Mouse (Mus musculus) lung, postnatal 0 days (tissue): ENCODE measurements around the gene Rexo2. TPM values are rescaled to one million over a fixed set of nuclear protein-coding genes. Genes with fewer than 3 reads are reported as not detected.

ENCODE experiments used
- ATAC-seq: fragments of 200-750 bp; cut with Nextera tagmentation; 2 replicates; pipeline ENCODE4 v1.8.0; 2017; ENCODE audit warnings: moderate library complexity
- DNase-seq: peaks from one replicate; pipeline ENCODE4 v3.0.0-alpha.2; 2016; ENCODE audit warnings: low spot score
- H3K27ac ChIP-seq: fragments of 300-500 bp; sonication (generic); 2 replicates; pipeline ENCODE4 v1.5.1; 2014; ENCODE audit warnings: antibody characterized with exemption, mild to moderate bottlenecking, low read length, mixed read lengths
- H3K27me3 ChIP-seq: fragments of 300-500 bp; sonication (generic); replicated peaks from 2 replicates; pipeline ENCODE4 v1.6.1; 2014; ENCODE audit warnings: low read length, mixed read lengths; ENCODE audit not compliant: insufficient read depth
- H3K36me3 ChIP-seq: fragments of 300-500 bp; sonication (generic); 2 replicates; pipeline ENCODE4 v1.6.1; 2014; ENCODE audit warnings: low read length, mixed read lengths; ENCODE audit not compliant: insufficient read depth
- H3K4me1 ChIP-seq: fragments of 300-500 bp; sonication (generic); 2 replicates; pipeline ENCODE4 v1.6.1; 2014; ENCODE audit warnings: antibody characterized with exemption, low read depth, low read length, mixed read lengths; ENCODE audit not compliant: insufficient read depth
- H3K4me2 ChIP-seq: fragments of 300-500 bp; sonication (generic); replicated peaks from 2 replicates; pipeline ENCODE4 v1.6.1; 2014; ENCODE audit warnings: low read depth, mild to moderate bottlenecking, low read length, moderate library complexity, mixed read lengths
- H3K4me3 ChIP-seq: fragments of 300-500 bp; sonication (generic); 2 replicates; pipeline ENCODE4 v1.5.1; 2014; ENCODE audit warnings: low read depth, low read length
- H3K9ac ChIP-seq: fragments of 300-500 bp; sonication (generic); replicated peaks from 2 replicates; pipeline ENCODE4 v1.6.1; 2014; ENCODE audit warnings: low read depth, mild to moderate bottlenecking
- H3K9me3 ChIP-seq: fragments of 300-500 bp; sonication (generic); 2 replicates; pipeline ENCODE4 v1.6.1; 2016; ENCODE audit warnings: low read length, mixed read lengths
- CTCF ChIP-seq: IDR thresholded peaks from 2 replicates; pipeline ENCODE4 v1.5.1; 2016; ENCODE audit warnings: antibody characterized with exemption, mild to moderate bottlenecking
- EP300 ChIP-seq: IDR thresholded peaks from 2 replicates; pipeline ENCODE4 v1.6.1; 2016; ENCODE audit warnings: antibody characterized with exemption, mild to moderate bottlenecking, control low read depth
- WGBS: fragments of 180-500 bp; shearing (Covaris S2); extraction: QIAGEN DNeasy Blood & Tissue Kit; methylation state at CpG from one replicate; pipeline ENCODE4 v1.1.7; 2014; 5-methylcytosine and 5-hydroxymethylcytosine counted together
- microRNA-seq: library from miRNA; unstranded; fragments of <30 nt; microRNA quantifications from one replicate; pipeline ENCODE4, GENCODE M21; 2016
- polyA plus RNA-seq: library from polyadenylated mRNA; unstranded; fragments of >200 nt; fragmentation: Nextera tagmentation; extraction: Ambion mirVana; gene quantifications from 2 replicates; pipeline ENCODE4 v1.2.1, GENCODE M21; 2015

Rexo2 gene
- polyA plus RNA-seq, 1 experiment from 2014 or later = 119 TPM

- Histone ChIP-seq H3K4me1 (no peaks in the 10 kb centered on the region), H3K4me2 (no peak overlapping the region), H3K9ac (no peak overlapping the region), H3K9me3 (no peaks in the 10 kb centered on the region), H3K4me3 (no peak overlapping the region), H3K27me3 (no peaks in the 10 kb centered on the region), H3K27ac (no peak overlapping the region), H3K36me3 (no peaks in the 10 kb centered on the region)
- no peak for DNase-seq
- no peak for ATAC-seq
- 56% methylated on average over 7 of the region's 7 CpGs for WGBS
- TF ChIP-seq CTCF (no peak), EP300 (no peak)
Observed at GRCm38 (mm10) chr9:48420437-48420836, 60.0 kb downstream of the Rexo2 start.

DNA sequence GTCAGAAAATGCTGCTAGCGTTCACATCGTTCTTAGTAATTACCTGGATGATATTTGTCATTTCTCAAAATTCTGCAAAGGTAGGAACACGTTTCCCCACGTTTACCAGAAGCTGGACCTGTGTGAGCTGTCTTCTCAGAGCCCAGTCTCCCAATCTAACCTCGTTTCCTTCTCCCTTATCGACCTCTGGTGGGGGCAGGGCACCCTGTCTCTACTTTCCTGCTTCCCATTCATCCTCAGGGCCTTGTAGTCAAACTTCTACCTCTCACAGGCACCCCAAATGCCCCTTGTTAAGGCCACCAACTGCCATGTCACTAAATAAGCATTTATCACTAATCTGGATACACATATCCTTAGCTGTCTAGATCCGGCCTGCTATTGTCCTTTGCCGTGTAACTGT lies 61.6 kb downstream of the Rexo2 start:
- no peaks in the 10 kb centered on the region for H3K36me3 ChIP-seq
- ATAC-seq (no peak), DNase-seq (no peak)
- no peak overlapping the region for H3K27ac ChIP-seq
- no peak overlapping the region for H3K9ac ChIP-seq
- H3K4me2 ChIP-seq = no peak overlapping the region
- no peaks in the 10 kb centered on the region for H3K9me3 ChIP-seq
- TF ChIP-seq CTCF = no peak
- no peaks in the 10 kb centered on the region for H3K27me3 ChIP-seq
- H3K4me3 ChIP-seq = no peak overlapping the region
- H3K4me1 ChIP-seq = no peaks in the 10 kb centered on the region
- WGBS = 56% methylated on average over 8 of the region's 8 CpGs

Small RNA genes lying within 50 kb of the gene (microRNA-seq; reads per million reads assigned to microRNA genes)
- not detected for gene Gm23653

Other genes starting within 250 kb of the Rexo2 start
- gene Nxpe2, start 127.2 kb downstream of the Rexo2 start, polyA plus RNA-seq = 3.5 and 4.4 TPM in 2 replicates
- gene Rbm7, start 14.7 kb upstream of the Rexo2 start, polyA plus RNA-seq = 101 and 104 TPM in 2 replicates
- 48.9 and 52.2 TPM in 2 replicates for gene Gm5617, start 14.8 kb upstream of the Rexo2 start, polyA plus RNA-seq
- 1.5 and 2.6 TPM in 2 replicates for gene Nnmt, start 124.5 kb upstream of the Rexo2 start, polyA plus RNA-seq